9 mouse cellular contexts compared by ENCODE assay signal in the genomic region with DNA sequence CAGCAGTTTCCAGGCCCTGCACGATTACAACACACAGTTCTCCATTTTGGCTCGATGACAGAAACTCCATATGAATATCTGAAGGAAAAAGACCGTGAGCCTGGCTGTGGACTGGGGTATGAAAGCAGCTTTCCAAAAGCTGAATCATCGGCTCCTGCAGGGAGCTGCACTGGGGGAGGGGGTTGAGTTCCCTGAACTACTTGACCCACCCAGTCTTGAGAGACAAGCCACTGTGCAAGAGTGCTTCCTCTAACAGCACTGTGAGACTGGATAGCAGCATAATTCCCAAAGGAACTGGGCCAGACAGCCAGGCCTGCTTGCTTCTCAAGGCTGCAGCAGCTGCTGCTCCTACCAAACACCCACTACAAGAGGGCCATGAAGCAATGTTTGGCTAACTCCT.
DNase-seq lines count a peak whose midpoint lies in the region; ATAC-seq lines count a peak whose summit lies in the region.
"Had no signal": no experiment of that assay in that cellular context is flagged by ENCODE, and none has a peak within 500 bp of the region (broad histone marks: within the 10 kb centered on the region; RNA-seq: fewer than 3 reads in every experiment).

No protein-coding gene starts in this region.

- no peak for ATAC-seq in midbrain, embryonic 16.5 days
- ATAC-seq in granulocyte monocyte progenitor cell, adult 5-6 weeks (replicated peaks; ENCODE audit: poor library complexity, severe bottlenecking) = no peak
- ATAC-seq: forebrain, embryonic 16.5 days had no signal

- H3K4me1 ChIP-seq in midbrain, embryonic 10.5 days = peaks cover 9% of the 10 kb centered on the region; the same call in 1 of the 2 replicates
- 0 out of 2 replicates have a peak, but pooled peaks cover 2% of the 10 kb centered on the region for H3K4me1 ChIP-seq in midbrain, embryonic 16.5 days (ENCODE audit: control insufficient read depth, insufficient read depth, low read length)

- 89% methylated on average over 4 of the region's 4 CpGs for WGBS in midbrain, embryonic 10.5 days
- WGBS in midbrain, embryonic 16.5 days = 66% methylated on average over 4 of the region's 4 CpGs

- no peak overlapping the region for H3K27ac ChIP-seq in midbrain, embryonic 10.5 days (replicated peaks)
- no peak overlapping the region for H3K27ac ChIP-seq in midbrain, embryonic 16.5 days (ENCODE audit: low read length)

- no peaks in the 10 kb centered on the region for H3K27me3 ChIP-seq in midbrain, embryonic 10.5 days (ENCODE audit: low read depth, poor library complexity, severe bottlenecking)
- H3K27me3 ChIP-seq in midbrain, embryonic 16.5 days (ENCODE audit: control insufficient read depth, insufficient read depth, low read depth, low read length) = no peaks in the 10 kb centered on the region

- no peak overlapping the region for H3K4me2 ChIP-seq in midbrain, embryonic 16.5 days (ENCODE audit: low read length)

- no peaks in the 10 kb centered on the region for H3K9me3 ChIP-seq in midbrain, embryonic 10.5 days (replicated peaks)
- H3K9me3 ChIP-seq in midbrain, embryonic 16.5 days (replicated peaks; ENCODE audit: control insufficient read depth, low read length, poor library complexity, severe bottlenecking) = no peaks in the 10 kb centered on the region

- intact Hi-C loops in heart, postnatal 25 days (cut with DNase I) = no loop called here

- DNase-seq in cerebellum, postnatal 10 days = peak; percentile 24 to 52
- no peak for DNase-seq in cerebellum, postnatal 4 days (ENCODE audit: low spot score in 2 of 2)
- peak; percentile 7 for DNase-seq in midbrain, embryonic 10.5 days (ENCODE audit: low spot score)
- peak; percentile 34 for DNase-seq in heart, postnatal 25 days (ENCODE audit: low spot score)
- DNase-seq in skeletal muscle tissue, adult 2 months (ENCODE audit: low read depth, low spot score) = peak; percentile 46
- DNase-seq in urinary bladder, postnatal 25 days (ENCODE audit: low spot score) = no peak

- no peak overlapping the region for H3K9ac ChIP-seq in midbrain, embryonic 16.5 days (ENCODE audit: low read depth, low read length)

- H3K36me3 ChIP-seq in midbrain, embryonic 10.5 days = no peaks in the 10 kb centered on the region
- no peaks in the 10 kb centered on the region for H3K36me3 ChIP-seq in midbrain, embryonic 16.5 days (ENCODE audit: control insufficient read depth, insufficient read depth, low read length)

- H3K4me3 ChIP-seq in midbrain, embryonic 10.5 days = no peak overlapping the region
- H3K4me3 ChIP-seq in midbrain, embryonic 16.5 days (ENCODE audit: low read depth, low read length) = no peak overlapping the region

Comparison
In these comparisons a context has a peak if more than half of its experiments do, and no peak if none do; other contexts are left out.
1. DNase-seq: peak in cerebellum, postnatal 10 days (2 of 2), midbrain, embryonic 10.5 days (single experiment), heart, postnatal 25 days (single experiment) and skeletal muscle tissue, adult 2 months (single experiment); none in cerebellum, postnatal 4 days (0 of 2) and urinary bladder, postnatal 25 days (single experiment).